Mouse (Mus musculus) cerebellum, adult 2 months (tissue): ENCODE data around the gene Akap8. TPM values are rescaled to one million over a fixed set of nuclear protein-coding genes. Genes with fewer than 3 reads are reported as not detected.
A peak's percentile ranks its signal among the peaks of the same experiment; 100 is the strongest.

ENCODE experiments used
- DNase-seq, 2 experiments: peaks; one replicate each; pipeline ENCODE4 v3.0.0; 2021
- H3K27ac ChIP-seq: fragments of 200-500 bp; 2 replicates; pipeline ENCODE4 v1.5.1; 2012; ENCODE audit warnings: low read length, control low read depth, inconsistent platforms; ENCODE audit not compliant: insufficient read depth
- H3K27me3 ChIP-seq: fragments of 200-500 bp; 2 replicates; pipeline ENCODE4 v1.6.1; 2012; ENCODE audit warnings: inconsistent platforms, mild to moderate bottlenecking, low read length, moderate library complexity; ENCODE audit not compliant: control insufficient read depth, insufficient read depth
- H3K4me1 ChIP-seq: fragments of 200-500 bp; 2 replicates; pipeline ENCODE4 v1.6.1; 2011; ENCODE audit warnings: low read length; ENCODE audit not compliant: control insufficient read depth, insufficient read depth
- H3K4me3 ChIP-seq: fragments of 200-500 bp; replicated peaks from 2 replicates; pipeline ENCODE3; 2011; ENCODE audit warnings: mild to moderate bottlenecking, low read depth, low read length, control low read depth; ENCODE audit not compliant: insufficient read depth
- CTCF ChIP-seq: fragments of 200-500 bp; IDR thresholded peaks from 2 replicates; pipeline ENCODE4 v1.5.1; 2011; ENCODE audit warnings: low read depth, mild to moderate bottlenecking, control low read depth, low read length, moderate library complexity, borderline replicate concordance; ENCODE audit not compliant: insufficient read depth
- POLR2A ChIP-seq: fragments of 200-500 bp; IDR thresholded peaks from 2 replicates; pipeline ENCODE4 v1.6.1; 2011; ENCODE audit warnings: low read length, control low read depth, borderline replicate concordance; ENCODE audit not compliant: insufficient read depth
- WGBS: fragments of 180-500 bp; shearing (Covaris S2); methylation state at CpG from one replicate; pipeline ENCODE4 v1.1.7; 2018; 5-methylcytosine and 5-hydroxymethylcytosine counted together
- polyA plus RNA-seq: library from polyadenylated mRNA; depleted of rRNA; stranded (reverse); fragments of >200 nt; gene quantifications from 2 replicates; pipeline ENCODE4 v1.2.3, GENCODE M21; 2012

The Akap8 gene
- polyA plus RNA-seq, 1 experiment = 117 TPM

- H3K4me3 ChIP-seq = no peak overlapping the region
- WGBS = 83% methylated on average over 3 of the region's 3 CpGs
- H3K27ac ChIP-seq = no peak overlapping the region
These were observed 3.3 kb downstream of the Akap8 start for GRCm38 (mm10) chr17:32317708-32318107.

GRCm38 (mm10) chr17:32317032-32317431 lies 4.0 kb downstream of the Akap8 start:
- DNase-seq = no peak
- 69% methylated on average over 8 of the region's 8 CpGs for WGBS
- no peaks in the 10 kb centered on the region for H3K27me3 ChIP-seq
- H3K4me3 ChIP-seq = no peak overlapping the region
- peaks cover 14% of the 10 kb centered on the region; the same call in 1 of the 2 replicates for H3K4me1 ChIP-seq
- TF ChIP-seq CTCF (no peak), POLR2A (no peak)
- H3K27ac ChIP-seq = no peak overlapping the region

More at GRCm38 (mm10) chr17:32317708-32318107, 3.3 kb downstream of the Akap8 start:
- Histone ChIP-seq H3K27me3 (no peaks in the 10 kb centered on the region), H3K4me1 (peaks cover 10% of the 10 kb centered on the region; the same call in 1 of the 2 replicates)
- DNase-seq = no peak
- TF ChIP-seq POLR2A = no peak
- TF ChIP-seq CTCF = no peak

GRCm38 (mm10) chr17:32315560-32315959 lies 5.5 kb downstream of the Akap8 start:
- H3K27me3 ChIP-seq = no peaks in the 10 kb centered on the region
- H3K4me3 ChIP-seq = no peak overlapping the region
- WGBS = 89% methylated on average over 5 of the region's 5 CpGs
- TF ChIP-seq CTCF (no peak), POLR2A (no peak)
- peaks cover 11% of the 10 kb centered on the region; the same call in 1 of the 2 replicates for H3K4me1 ChIP-seq
- H3K27ac ChIP-seq = no peak overlapping the region
- DNase-seq = no peak

GRCm38 (mm10) chr17:32313892-32314291 lies 7.1 kb downstream of the Akap8 start:
- DNase-seq = no peak
- H3K4me1 ChIP-seq = peaks cover 11% of the 10 kb centered on the region; the same call in 1 of the 2 replicates
- TF ChIP-seq CTCF (no peak), POLR2A (no peak)
- no peaks in the 10 kb centered on the region for H3K27me3 ChIP-seq
- H3K27ac ChIP-seq = no peak overlapping the region
- 80% methylated on average over 5 of the region's 5 CpGs for WGBS
- no peak overlapping the region for H3K4me3 ChIP-seq

GRCm38 (mm10) chr17:32312801-32313200 lies 8.2 kb downstream of the Akap8 start:
- DNase-seq = peak; percentile 66 to 71
- no peak for TF ChIP-seq POLR2A
- TF ChIP-seq CTCF = no peak
- WGBS = 34% methylated on average over 8 of the region's 8 CpGs
- H3K4me3 ChIP-seq = no peak overlapping the region
- no peak overlapping the region for H3K27ac ChIP-seq
- peaks cover 11% of the 10 kb centered on the region; the same call in 1 of the 2 replicates for H3K4me1 ChIP-seq
- H3K27me3 ChIP-seq = no peaks in the 10 kb centered on the region

- H3K4me3 ChIP-seq = no peak overlapping the region
- H3K27ac ChIP-seq = no peak overlapping the region
- no peak for TF ChIP-seq POLR2A
- no peak for TF ChIP-seq CTCF
- peaks cover 6% of the 10 kb centered on the region; the same call in 1 of the 2 replicates for H3K4me1 ChIP-seq
- WGBS = 92% methylated on average over 4 of the region's 4 CpGs
- no peak for DNase-seq
- no peaks in the 10 kb centered on the region for H3K27me3 ChIP-seq
These were observed 13.1 kb downstream of the Akap8 start for GRCm38 (mm10) chr17:32307963-32308362.

GRCm38 (mm10) chr17:32298125-32298524 lies 22.9 kb downstream of the Akap8 start:
- no peak overlapping the region for H3K4me3 ChIP-seq
- no peaks in the 10 kb centered on the region for H3K4me1 ChIP-seq
- 89% methylated on average over 1 of the region's 1 CpGs for WGBS
- TF ChIP-seq POLR2A = no peak
- DNase-seq = no peak
- H3K27ac ChIP-seq = no peak overlapping the region
- no peaks in the 10 kb centered on the region for H3K27me3 ChIP-seq

GRCm38 (mm10) chr17:32295901-32296300 lies 25.1 kb downstream of the Akap8 start:
- H3K27ac ChIP-seq = no peak overlapping the region
- TF ChIP-seq POLR2A (no peak), CTCF (no peak)
- DNase-seq = no peak
- no peak overlapping the region for H3K4me3 ChIP-seq
- H3K4me1 ChIP-seq = no peaks in the 10 kb centered on the region
- H3K27me3 ChIP-seq = no peaks in the 10 kb centered on the region
- 85% methylated on average over 2 of the region's 2 CpGs for WGBS

GRCm38 (mm10) chr17:32295160-32295559 lies 25.9 kb downstream of the Akap8 start:
- H3K4me3 ChIP-seq = no peak overlapping the region
- 84% methylated on average over 4 of the region's 4 CpGs for WGBS
- no peak for TF ChIP-seq CTCF
- no peak for TF ChIP-seq POLR2A

More at GRCm38 (mm10) chr17:32295160-32295559, 25.9 kb downstream of the Akap8 start:
- DNase-seq = no peak
- Histone ChIP-seq H3K27me3 (no peaks in the 10 kb centered on the region), H3K27ac (no peak overlapping the region), H3K4me1 (no peaks in the 10 kb centered on the region)
